Mouse (Mus musculus) MEL (cell line): Measurements from ENCODE around the gene Fam171a1.

ENCODE experiments used
- CTCF ChIP-seq, 3 experiments: IDR thresholded peaks in 2 of 3; conservative IDR thresholded peaks in 1 of 3; 2 replicates each; pipeline ENCODE4 v1.5.1; 2011 to 2012; ENCODE audit warnings: low read length in 3 of 3, low read depth in 2 of 3, mild to moderate bottlenecking in 2 of 3, improper control_type of control experiment in 1 of 3, inconsistent platforms in 1 of 3, mixed read lengths in 1 of 3, moderate library complexity in 1 of 3; ENCODE audit not compliant: control insufficient read depth in 1 of 3, insufficient read depth in 1 of 3, poor library complexity in 1 of 3, severe bottlenecking in 1 of 3
- E2F4 ChIP-seq: IDR thresholded peaks from 2 replicates; pipeline ENCODE4 v1.6.1; 2011; ENCODE audit warnings: low read depth, low read length, improper control_type of control experiment, borderline replicate concordance
- EP300 ChIP-seq, 2 experiments: IDR thresholded peaks; 2 replicates each; pipeline ENCODE4 v1.6.1; 2011; ENCODE audit warnings: improper control_type of control experiment in 2 of 2, low read length in 2 of 2, low read depth in 1 of 2, mild to moderate bottlenecking in 1 of 2
- JUND ChIP-seq: IDR thresholded peaks from 2 replicates; pipeline ENCODE4 v1.6.1; 2011; ENCODE audit warnings: low read depth, mild to moderate bottlenecking, improper control_type of control experiment, low read length
- MYB ChIP-seq: IDR thresholded peaks from 2 replicates; pipeline ENCODE4 v1.6.1; 2011; ENCODE audit warnings: mild to moderate bottlenecking, low read depth, low read length, improper control_type of control experiment
- POLR2A ChIP-seq, 2 experiments: IDR thresholded peaks; 2 replicates each; pipeline ENCODE4 v1.6.1; 2011 to 2012; ENCODE audit warnings: low read length in 2 of 2, mild to moderate bottlenecking in 2 of 2, control low read depth in 1 of 2, improper control_type of control experiment in 1 of 2, low read depth in 1 of 2, moderate library complexity in 1 of 2; ENCODE audit not compliant: control insufficient read depth in 1 of 2, insufficient read depth in 1 of 2, poor library complexity in 1 of 2
- USF2 ChIP-seq, 2 experiments: IDR thresholded peaks; 2 replicates each; pipeline ENCODE4 v1.6.1; 2011 to 2012; ENCODE audit warnings: improper control_type of control experiment in 2 of 2, low read length in 2 of 2, borderline replicate concordance in 1 of 2, inconsistent platforms in 1 of 2, low read depth in 1 of 2, mild to moderate bottlenecking in 1 of 2; ENCODE audit not compliant: insufficient read depth in 1 of 2

DNA sequence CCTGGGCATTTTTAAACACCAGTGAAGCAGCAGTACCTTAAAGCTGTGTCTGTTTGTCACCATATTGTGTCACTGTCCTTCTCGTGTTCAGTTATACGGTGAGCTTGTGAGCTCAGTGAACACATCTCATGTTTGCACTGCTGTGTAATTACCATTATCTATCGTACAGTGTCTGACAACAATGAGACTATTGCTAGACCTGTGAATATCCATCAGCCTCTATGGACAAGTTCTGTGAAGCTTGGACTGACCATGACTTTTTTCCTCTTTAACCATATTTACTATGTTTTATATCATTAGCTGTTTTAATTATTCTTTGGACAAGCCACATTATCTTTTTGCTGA, 55.4 kb downstream of the Fam171a1 start:
- TF ChIP-seq POLR2A (IDR thresholded peaks at IDR 0.05; ENCODE audit: control insufficient read depth in 1 of 2, insufficient read depth in 1 of 2, low read depth in 1 of 2, low read length in 2 of 2, poor library complexity in 1 of 2) (no peak), USF2 (IDR thresholded peaks at IDR 0.05; ENCODE audit: borderline replicate concordance in 1 of 2, insufficient read depth in 1 of 2, low read depth in 1 of 2, low read length in 2 of 2) (no peak), EP300 (IDR thresholded peaks at IDR 0.05; ENCODE audit: low read depth in 1 of 2, low read length in 2 of 2) (no peak), E2F4 (no peak), CTCF (IDR thresholded peaks at IDR 0.05 in 2 of 3, conservative IDR thresholded peaks at IDR 0.05 in 1 of 3; ENCODE audit: control insufficient read depth in 1 of 3, insufficient read depth in 1 of 3, low read depth in 2 of 3, low read length in 3 of 3, poor library complexity in 1 of 3, severe bottlenecking in 1 of 3) (no peak), MYB (no peak), JUND (no peak)
